Mouse (Mus musculus) CH12.LX (cell line): ENCODE results near the gene Adgrl3. TPM values are rescaled to one million over a fixed set of nuclear protein-coding genes. Genes with fewer than 3 reads are reported as not detected.

Experiments used
- DNase-seq: peaks from one replicate; pipeline ENCODE4 v3.0.0-alpha.2; 2013; ENCODE audit errors: extremely low read depth
- H3K27ac ChIP-seq: 2 replicates; pipeline ENCODE4 v1.5.1; 2012; ENCODE audit warnings: low read depth, mild to moderate bottlenecking, control low read depth, moderate library complexity; ENCODE audit not compliant: insufficient read depth
- H3K27me3 ChIP-seq: replicated peaks from 2 replicates; pipeline ENCODE3; 2012; ENCODE audit warnings: inconsistent platforms
- H3K36me3 ChIP-seq, 2 experiments: replicated peaks in 1 of 2; 2 replicates each; pipeline versions ENCODE3 to v1.6.1; 2012; ENCODE audit warnings: inconsistent platforms in 1 of 2, low read length in 1 of 2, mild to moderate bottlenecking in 1 of 2, mixed read lengths in 1 of 2, moderate library complexity in 1 of 2; ENCODE audit not compliant: control insufficient read depth in 1 of 2, insufficient read depth in 1 of 2
- H3K4me1 ChIP-seq, 2 experiments: 2 replicates each; pipeline ENCODE4 v1.6.1; 2012; ENCODE audit warnings: inconsistent platforms in 1 of 2, moderate library complexity in 1 of 2; ENCODE audit not compliant: insufficient read depth in 2 of 2, control insufficient read depth in 1 of 2
- H3K4me2 ChIP-seq: 2 replicates; pipeline ENCODE4 v1.6.1; 2012; ENCODE audit warnings: low read depth, mild to moderate bottlenecking, control low read depth; ENCODE audit not compliant: poor library complexity, insufficient read depth, severe bottlenecking
- H3K4me3 ChIP-seq, 3 experiments: fragments of 150-350 bp in 1 of 3; sonication (generic) in 1 of 3; replicated peaks in 1 of 3; 2 replicates each; pipeline versions ENCODE3 to v1.5.1; 2011 to 2012; ENCODE audit warnings: low read depth in 2 of 3, low read length in 2 of 3, mild to moderate bottlenecking in 2 of 3, moderate library complexity in 2 of 3, control low read depth in 1 of 3, improper control_type of control experiment in 1 of 3, inconsistent platforms in 1 of 3, mixed read lengths in 1 of 3; ENCODE audit not compliant: poor library complexity in 1 of 3
- H3K79me2 ChIP-seq: replicated peaks from 2 replicates; pipeline ENCODE4 v1.6.1; 2012; ENCODE audit warnings: mild to moderate bottlenecking, moderate library complexity; ENCODE audit not compliant: control insufficient read depth, poor library complexity, insufficient read depth, severe bottlenecking; ENCODE audit errors: extremely low read depth
- H3K9ac ChIP-seq: 2 replicates; pipeline ENCODE4 v1.6.1; 2012; ENCODE audit warnings: low read depth, mild to moderate bottlenecking, control low read depth, moderate library complexity; ENCODE audit not compliant: insufficient read depth
- H3K9me3 ChIP-seq: replicated peaks from 2 replicates; pipeline ENCODE3; 2012; ENCODE audit warnings: low read length, inconsistent platforms, mixed read lengths
- BHLHE40 ChIP-seq: IDR thresholded peaks from 2 replicates; pipeline ENCODE4 v1.6.1; 2011; ENCODE audit warnings: mild to moderate bottlenecking, low read depth, low read length, improper control_type of control experiment
- CHD1 ChIP-seq: IDR thresholded peaks from 2 replicates; pipeline ENCODE4 v1.6.1; 2012; ENCODE audit warnings: low read depth, low read length, improper control_type of control experiment, inconsistent platforms
- CHD2 ChIP-seq: IDR thresholded peaks from 2 replicates; pipeline ENCODE4 v1.6.1; 2011; ENCODE audit warnings: low read length, improper control_type of control experiment
- CTCF ChIP-seq, 2 experiments: IDR thresholded peaks in 1 of 2; conservative IDR thresholded peaks in 1 of 2; 2 replicates each; pipeline ENCODE4 v1.5.1; 2011 to 2012; ENCODE audit warnings: low read depth in 2 of 2, low read length in 2 of 2, improper control_type of control experiment in 1 of 2, inconsistent platforms in 1 of 2, mild to moderate bottlenecking in 1 of 2, moderate library complexity in 1 of 2
- EP300 ChIP-seq: IDR thresholded peaks from 2 replicates; pipeline ENCODE4 v1.6.1; 2011; ENCODE audit warnings: low read length, improper control_type of control experiment
- JUN ChIP-seq: IDR thresholded peaks from 2 replicates; pipeline ENCODE4 v1.6.1; 2011; ENCODE audit warnings: low read depth, mild to moderate bottlenecking, low read length, improper control_type of control experiment, moderate library complexity; ENCODE audit not compliant: insufficient read depth
- JUND ChIP-seq: conservative IDR thresholded peaks from 2 replicates; pipeline ENCODE4 v1.6.1; 2011; ENCODE audit warnings: low read depth, low read length, improper control_type of control experiment
- KAT2A ChIP-seq: IDR thresholded peaks from 2 replicates; pipeline ENCODE4 v1.6.1; 2012; ENCODE audit warnings: low read length, improper control_type of control experiment, inconsistent platforms; ENCODE audit not compliant: insufficient replicate concordance
- MAFK ChIP-seq: IDR thresholded peaks from 2 replicates; pipeline ENCODE4 v1.6.1; 2011; ENCODE audit warnings: low read length, improper control_type of control experiment; ENCODE audit not compliant: insufficient replicate concordance
- MAZ ChIP-seq: IDR thresholded peaks from 2 replicates; pipeline ENCODE4 v1.6.1; 2012; ENCODE audit warnings: low read depth, mild to moderate bottlenecking, inconsistent platforms, low read length, improper control_type of control experiment, moderate library complexity
- NELFE ChIP-seq: IDR thresholded peaks from 2 replicates; pipeline ENCODE4 v1.6.1; 2011; ENCODE audit warnings: low read depth, low read length, improper control_type of control experiment
- NRF1 ChIP-seq: IDR thresholded peaks from 2 replicates; pipeline ENCODE4 v1.6.1; 2014; ENCODE audit warnings: low read depth, mild to moderate bottlenecking, inconsistent platforms, low read length, improper control_type of control experiment, moderate library complexity
- PAX5 ChIP-seq: IDR thresholded peaks from 2 replicates; pipeline ENCODE4 v1.6.1; 2012; ENCODE audit warnings: low read length, inconsistent platforms, mixed read lengths
- POLR2AphosphoS2 ChIP-seq: IDR thresholded peaks from 2 replicates; pipeline ENCODE4 v1.6.1; 2011; ENCODE audit warnings: low read depth, low read length, improper control_type of control experiment
- RAD21 ChIP-seq: IDR thresholded peaks from 2 replicates; pipeline ENCODE4 v1.6.1; 2011; ENCODE audit warnings: low read depth, mild to moderate bottlenecking, low read length, improper control_type of control experiment, moderate library complexity
- RCOR1 ChIP-seq: conservative IDR thresholded peaks from 2 replicates; pipeline ENCODE4 v1.6.1; 2012; ENCODE audit warnings: low read depth, mild to moderate bottlenecking, inconsistent platforms, low read length, improper control_type of control experiment
- SIN3A ChIP-seq: IDR thresholded peaks from 2 replicates; pipeline ENCODE4 v1.6.1; 2012; ENCODE audit warnings: low read length, improper control_type of control experiment, inconsistent platforms
- SMC3 ChIP-seq: IDR thresholded peaks from 2 replicates; pipeline ENCODE4 v1.6.1; 2011; ENCODE audit warnings: low read depth, low read length, improper control_type of control experiment
- USF1 ChIP-seq: IDR thresholded peaks from 2 replicates; pipeline ENCODE4 v1.6.1; 2014; ENCODE audit warnings: low read depth, mild to moderate bottlenecking, inconsistent platforms, low read length, improper control_type of control experiment
- USF2 ChIP-seq: conservative IDR thresholded peaks from 2 replicates; pipeline ENCODE4 v1.6.1; 2011; ENCODE audit warnings: low read depth, low read length, improper control_type of control experiment
- ZC3H11A ChIP-seq: IDR thresholded peaks from 2 replicates; pipeline ENCODE4 v1.6.1; 2012; ENCODE audit warnings: low read depth, mild to moderate bottlenecking, inconsistent platforms, low read length, improper control_type of control experiment
- ZMIZ1 ChIP-seq: IDR thresholded peaks from 2 replicates; pipeline ENCODE4 v1.6.1; 2012; ENCODE audit warnings: low read depth, mild to moderate bottlenecking, inconsistent platforms, low read length, improper control_type of control experiment
- dilution Hi-C: fragments of 300-500 bp; cut with MboI; formaldehyde crosslinking; loops from 2 replicates; pipeline ENCODE4 v1.14.3; 2020; ENCODE audit warnings: low sequenced_read_pairs; ENCODE audit not compliant: extremely low pct_unique_long_range_greater_than_20kb, extremely low pct_ligation_motif_present
- in situ Hi-C: fragments of 300-500 bp; cut with MboI; formaldehyde crosslinking; loops from 3 replicates; pipeline ENCODE4 v1.14.3; 2019; ENCODE audit warnings: low sequenced_read_pairs, low pct_ligation_motif_present, low pct_unique_long_range_greater_than_20kb, mixed read lengths
- polyA plus RNA-seq: library from polyadenylated mRNA; unstranded; fragments of >175 nt; gene quantifications from 2 replicates; pipeline ENCODE4 v1.2.1, GENCODE M21; 2012; ENCODE audit warnings: low read depth; ENCODE audit not compliant: insufficient read length
- total RNA-seq, 2 experiments: library from RNA; depleted of rRNA; stranded (reverse); fragments of 300-350 nt in 1 of 2; fragments of >200 nt in 1 of 2; gene quantifications; 2 replicates each; pipeline ENCODE4 v1.2.3; 2012 to 2014

The Adgrl3 gene
- total and polyA plus RNA-seq, 3 experiments = 0.13 TPM; not detected in 2

GRCm38 (mm10) chr5:81568743-81569142 lies 548.8 kb downstream of the Adgrl3 start:
- no peaks in the 10 kb centered on the region for H3K9me3 ChIP-seq
- H3K4me1 ChIP-seq = no peaks in the 10 kb centered on the region
- H3K36me3 ChIP-seq = no peaks in the 10 kb centered on the region
- no peak overlapping the region for H3K4me2 ChIP-seq
- no peak overlapping the region for H3K27ac ChIP-seq
- in situ Hi-C loops (no loop called here), dilution Hi-C loops (no loop called here)
- DNase-seq = no peak
- TF ChIP-seq JUND (no peak), MAZ (no peak), EP300 (no peak), RCOR1 (no peak), ZMIZ1 (no peak), SIN3A (no peak), ZC3H11A (no peak), BHLHE40 (no peak), NELFE (no peak), MAFK (no peak), POLR2AphosphoS2 (no peak), SMC3 (no peak), NRF1 (no peak), USF1 (no peak), RAD21 (no peak), PAX5 (no peak)
- TF ChIP-seq, all 38 proteins: peak for 0
- Histone ChIP-seq H3K27me3 (no peaks in the 10 kb centered on the region), H3K9ac (no peak overlapping the region), H3K79me2 (no peaks in the 10 kb centered on the region), H3K4me3 (no peak overlapping the region)

GRCm38 (mm10) chr5:81582886-81583285 lies 562.9 kb downstream of the Adgrl3 start:
- in situ Hi-C loops (no loop called here), dilution Hi-C loops (no loop called here)
- no peak for DNase-seq
- H3K9me3 ChIP-seq = no peaks in the 10 kb centered on the region
- H3K27me3 ChIP-seq = no peaks in the 10 kb centered on the region
- H3K4me2 ChIP-seq = no peak overlapping the region
- TF ChIP-seq RAD21 (no peak), CHD1 (no peak), JUND (no peak), BHLHE40 (no peak), CTCF (conservative IDR thresholded peaks at IDR 0.05 in 1 of 2, IDR thresholded peaks at IDR 0.05 in 1 of 2; ENCODE audit: low read depth in 2 of 2, low read length in 2 of 2) (no peak), KAT2A (no peak), PAX5 (no peak), MAZ (no peak), CHD2 (no peak), RCOR1 (no peak), USF2 (no peak), JUN (no peak)
- no peaks in the 10 kb centered on the region for H3K36me3 ChIP-seq
- no peak overlapping the region for H3K9ac ChIP-seq
- no peak overlapping the region for H3K4me3 ChIP-seq
- H3K4me1 ChIP-seq = no peaks in the 10 kb centered on the region
- H3K27ac ChIP-seq = no peak overlapping the region
- no peaks in the 10 kb centered on the region for H3K79me2 ChIP-seq
